Mouse (Mus musculus) sigmoid colon, adult 10 weeks (tissue): ENCODE results near the gene Gm20521. TPM values are rescaled to one million over a fixed set of nuclear protein-coding genes. Genes with fewer than 3 reads are reported as not detected.

Experiments
- polyA plus RNA-seq: library from polyadenylated mRNA; stranded (reverse); fragments of 350-450 nt; fragmentation: Illumina TruSeq; extraction: RNeasy Lipid Tissue Mini Kit (QIAGEN cat#74804); gene quantifications from one replicate; pipeline ENCODE4 v1.2.3, GENCODE M21; 2014; ENCODE audit warnings: low read depth, low replicate concordance

The Gm20521 gene
- polyA plus RNA-seq = not detected

GRCm38 (mm10) chr14:54883154-54884021, at the start of gene Gm20521, which contains the start of gene Bcl2l2:
Gene Gm20521 (plus strand): TSS chr14:54883441.
Gene Bcl2l2 (plus strand): TSS chr14:54883377.

GRCm38 (mm10) chr14:54870861-54871260, 12.4 kb upstream of the Gm20521 start, which contains the start of gene Homez:
Gene Homez (minus strand): TSS chr14:54870961.

GRCm38 (mm10) chr14:54877048-54877715, 6.1 kb upstream of the Gm20521 start, which contains the start of gene Ppp1r3e:
Gene Ppp1r3e (minus strand): TSS chr14:54877550.

GRCm38 (mm10) chr14:54892200-54892599, 9.0 kb downstream of the Gm20521 start, which contains the start of gene Pabpn1:
Gene Pabpn1 (plus strand): TSS chr14:54892500.

DNA sequence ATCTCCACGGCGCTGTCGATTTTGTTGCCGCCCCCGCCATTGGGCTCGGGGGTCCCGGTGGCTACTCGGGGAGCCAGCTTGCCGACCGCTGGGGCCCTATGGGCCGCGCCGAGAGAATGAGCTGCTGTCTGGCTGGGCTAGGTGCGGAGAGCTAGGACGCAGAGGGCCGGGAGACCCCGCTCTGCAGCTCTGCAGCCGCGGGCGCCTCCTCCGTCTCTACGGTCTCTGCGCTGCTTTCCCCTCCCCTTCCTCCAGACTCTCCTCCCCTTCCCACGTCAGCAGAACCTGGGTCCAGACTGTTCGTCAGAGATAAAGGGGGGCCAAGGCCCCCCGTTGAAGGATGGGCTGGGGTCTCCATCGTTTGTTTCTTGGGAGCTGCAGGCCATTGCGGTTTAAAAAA, 29.6 kb downstream of the Gm20521 start, which contains the start of gene Slc22a17:
Gene Slc22a17 (minus strand): TSS at position 247 of the 400 bp plus-strand sequence.

DNA sequence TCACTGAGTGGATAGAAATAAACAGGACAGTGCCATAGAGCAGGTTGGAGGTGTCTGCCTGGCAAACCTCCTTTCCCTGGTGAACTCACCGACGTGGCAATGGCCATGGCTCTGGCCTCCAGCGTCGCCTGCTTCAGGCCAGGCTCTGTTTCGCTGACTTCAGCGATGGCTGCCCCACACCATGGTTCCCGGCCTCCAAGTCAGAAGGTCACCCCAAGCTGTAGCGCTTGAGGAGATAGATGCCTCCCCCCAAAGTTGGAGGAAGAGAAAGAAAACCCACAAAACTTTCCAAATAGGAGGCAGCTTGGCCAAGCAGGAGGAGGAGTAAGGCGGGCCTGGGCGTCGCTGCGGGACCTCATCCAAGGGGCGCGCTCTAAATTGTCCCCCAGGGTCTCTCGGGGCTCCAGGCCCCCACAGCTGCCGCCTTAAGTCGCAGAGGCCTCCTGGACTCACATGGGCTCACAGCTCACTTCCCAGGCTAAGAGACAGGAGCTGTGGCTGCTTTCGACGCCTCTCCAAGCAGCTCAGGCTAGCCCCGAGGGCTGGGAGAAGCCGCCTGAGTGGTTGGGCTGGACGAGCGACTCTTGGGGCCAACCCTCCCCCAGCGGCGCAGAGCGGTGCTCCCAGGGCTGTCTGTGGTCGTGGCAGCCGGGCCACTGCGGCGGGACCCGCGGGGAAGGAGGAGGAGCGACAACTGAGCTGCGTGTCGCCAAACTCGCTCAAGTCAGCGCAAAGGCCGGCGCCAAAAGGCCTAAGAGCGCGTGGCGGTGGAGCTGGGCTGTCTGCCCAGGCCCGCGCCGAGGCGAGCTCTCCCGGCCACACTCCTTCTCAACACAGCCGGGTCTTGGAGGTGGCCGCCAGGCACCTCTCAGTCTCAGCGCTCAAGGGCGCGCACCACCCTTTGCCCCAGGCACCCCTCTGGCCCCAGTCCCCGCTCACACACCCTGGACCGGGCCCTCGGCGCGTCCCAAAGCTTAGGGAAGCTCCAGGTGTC, 42.4 kb downstream of the Gm20521 start, which contains the start of gene Efs:
Gene Efs (minus strand): TSS at position 778 of the 994 bp plus-strand sequence.

DNA sequence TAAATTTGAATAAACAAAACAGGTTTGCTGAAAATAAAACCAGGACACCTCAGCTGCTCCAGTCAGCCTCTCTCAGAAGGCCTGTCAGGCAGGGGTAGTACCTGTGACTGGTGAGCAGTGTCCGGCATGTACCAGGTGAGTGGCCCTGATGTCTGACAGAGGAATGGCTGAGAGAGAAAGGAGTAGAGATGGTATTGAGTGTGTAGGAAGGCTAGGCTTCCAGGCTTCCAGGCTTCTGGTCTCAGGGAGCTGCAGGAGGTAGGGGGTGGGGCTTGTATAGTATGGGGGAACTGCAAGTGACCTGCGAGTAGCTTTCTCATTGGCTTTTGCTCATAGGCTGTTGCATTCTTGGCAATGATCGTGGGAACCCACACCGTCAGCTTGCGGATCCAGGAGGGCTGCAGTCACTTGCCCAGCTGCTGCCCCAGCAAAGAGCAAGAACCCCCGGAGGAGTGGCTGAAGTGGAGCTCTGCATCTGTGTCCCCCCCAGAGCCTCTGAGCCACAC, 49.5 kb downstream of the Gm20521 start, which contains the start of gene Il25:
Gene Il25 (plus strand): TSS at position 51 of the 506 bp plus-strand sequence.

GRCm38 (mm10) chr14:54935904-54936830, 52.9 kb downstream of the Gm20521 start, which contains the start of gene Cmtm5:
Gene Cmtm5 (plus strand): TSS chr14:54936261.

Other genes with a start within 250 kb of the Gm20521 start
- gene Gm17606, start 242.5 kb upstream of the Gm20521 start, polyA plus RNA-seq = not detected
- gene Cdh24, start 242.1 kb upstream of the Gm20521 start, polyA plus RNA-seq = 0.32 TPM
- gene 1700123O20Rik, start 197.2 kb upstream of the Gm20521 start, polyA plus RNA-seq = 22.7 TPM
- 196 TPM for gene Acin1, start 196.5 kb upstream of the Gm20521 start, polyA plus RNA-seq
- not detected for gene Gm29776, start 184.6 kb upstream of the Gm20521 start, polyA plus RNA-seq
- not detected for gene Cebpe, start 171.3 kb upstream of the Gm20521 start, polyA plus RNA-seq
- gene Slc7a8, start 101.5 kb upstream of the Gm20521 start, polyA plus RNA-seq = 2.9 TPM
- gene Rnf212b, start 69.3 kb upstream of the Gm20521 start, polyA plus RNA-seq = not detected
- gene Homez, start 12.5 kb upstream of the Gm20521 start, polyA plus RNA-seq = 7.2 TPM
- 5.7 TPM for gene Ppp1r3e, start 5.9 kb upstream of the Gm20521 start, polyA plus RNA-seq
- 24.1 TPM for gene Bcl2l2, start 64 bp upstream of the Gm20521 start, polyA plus RNA-seq
- gene Pabpn1, start 9.1 kb downstream of the Gm20521 start, polyA plus RNA-seq = 56.1 TPM
- 0.41 TPM for gene Slc22a17, start 29.7 kb downstream of the Gm20521 start, polyA plus RNA-seq
- gene Efs, start 42.7 kb downstream of the Gm20521 start, polyA plus RNA-seq = 0.28 TPM
- not detected for gene Il25, start 49.3 kb downstream of the Gm20521 start, polyA plus RNA-seq
- gene Cmtm5, start 52.8 kb downstream of the Gm20521 start, polyA plus RNA-seq = not detected
- not detected for gene Myh6, start 83.5 kb downstream of the Gm20521 start, polyA plus RNA-seq
- not detected for gene Gm17428, start 93.5 kb downstream of the Gm20521 start, polyA plus RNA-seq
- not detected for gene Myh7, start 111.2 kb downstream of the Gm20521 start, polyA plus RNA-seq
- 7.9 TPM for gene Ngdn, start 132.0 kb downstream of the Gm20521 start, polyA plus RNA-seq
- gene Zfhx2, start 208.9 kb downstream of the Gm20521 start, polyA plus RNA-seq = 0.54 TPM
- 6.0 TPM for gene Thtpa, start 211.3 kb downstream of the Gm20521 start, polyA plus RNA-seq
- 8.4 TPM for gene Ap1g2, start 223.2 kb downstream of the Gm20521 start, polyA plus RNA-seq
- gene Jph4, start 233.5 kb downstream of the Gm20521 start, polyA plus RNA-seq = 1.5 TPM